Mouse (Mus musculus): Measurements from ENCODE around the gene Tacc3.

GRCm38 (mm10) chr5:33651921-33652782, 5.8 kb upstream of the Tacc3 start, which contains the start of gene Slbp:
- TF ChIP-seq POLR2A (IDR thresholded peaks at IDR 0.05; ENCODE audit: borderline replicate concordance, low read depth, low read length) (no peak), CTCF (IDR thresholded peaks at IDR 0.05; ENCODE audit: low read depth, low read length) (no peak)

Data from bone marrow macrophage, adult 2 months (primary cell).